Mouse (Mus musculus): Measurements from ENCODE around the gene Rab37.

Rab37 gene

GRCm38 (mm10) chr11:115091362-115091901 is at the start of gene Rab37:
TSS of gene Rab37 (plus strand) at chr11:115091431.
- TF ChIP-seq GATA4 (IDR thresholded peaks at IDR 0.05; ENCODE audit: insufficient replicate concordance, low read length): no peak

- no peak for TF ChIP-seq GATA4 (IDR thresholded peaks at IDR 0.05; ENCODE audit: insufficient replicate concordance, low read length)
Measured at GRCm38 (mm10) chr11:115048259-115048658, 43.0 kb upstream of the Rab37 start, which contains the start of gene Cd300ld3. TSS of gene Cd300ld3 (minus strand) at chr11:115048409.

- no peak for TF ChIP-seq GATA4 (IDR thresholded peaks at IDR 0.05; ENCODE audit: insufficient replicate concordance, low read length)
Measured at GRCm38 (mm10) chr11:115049282-115049895, 41.8 kb upstream of the Rab37 start.

- TF ChIP-seq GATA4 (IDR thresholded peaks at IDR 0.05; ENCODE audit: insufficient replicate concordance, low read length): no peak
Measured at GRCm38 (mm10) chr11:115052206-115052605, 39.0 kb upstream of the Rab37 start.

- TF ChIP-seq GATA4 (IDR thresholded peaks at IDR 0.05; ENCODE audit: insufficient replicate concordance, low read length): no peak
Measured at GRCm38 (mm10) chr11:115052991-115053390, 38.2 kb upstream of the Rab37 start.

- TF ChIP-seq GATA4 (IDR thresholded peaks at IDR 0.05; ENCODE audit: insufficient replicate concordance, low read length): no peak
Measured at GRCm38 (mm10) chr11:115054537-115054936, 36.7 kb upstream of the Rab37 start.

- TF ChIP-seq GATA4 (IDR thresholded peaks at IDR 0.05; ENCODE audit: insufficient replicate concordance, low read length): no peak
Measured at GRCm38 (mm10) chr11:115058701-115059100, 32.5 kb upstream of the Rab37 start.

- TF ChIP-seq GATA4 (IDR thresholded peaks at IDR 0.05; ENCODE audit: insufficient replicate concordance, low read length): no peak
Measured at GRCm38 (mm10) chr11:115059797-115060196, 31.4 kb upstream of the Rab37 start.

- no peak for TF ChIP-seq GATA4 (IDR thresholded peaks at IDR 0.05; ENCODE audit: insufficient replicate concordance, low read length)
Measured at GRCm38 (mm10) chr11:115062077-115062476, 29.2 kb upstream of the Rab37 start, which contains the start of gene Cd300e. TSS of gene Cd300e (minus strand) at chr11:115062177.

- TF ChIP-seq GATA4 (IDR thresholded peaks at IDR 0.05; ENCODE audit: insufficient replicate concordance, low read length): no peak
Measured at GRCm38 (mm10) chr11:115066768-115067167, 24.5 kb upstream of the Rab37 start.

- no peak for TF ChIP-seq GATA4 (IDR thresholded peaks at IDR 0.05; ENCODE audit: insufficient replicate concordance, low read length)
Measured at GRCm38 (mm10) chr11:115071015-115071551, 20.1 kb upstream of the Rab37 start.

GRCm38 (mm10) chr11:115071631-115072294 is 19.5 kb upstream of the Rab37 start:
- no peak for TF ChIP-seq GATA4 (IDR thresholded peaks at IDR 0.05; ENCODE audit: insufficient replicate concordance, low read length)

GRCm38 (mm10) chr11:115073002-115073401 is 18.2 kb upstream of the Rab37 start:
- TF ChIP-seq GATA4 (IDR thresholded peaks at IDR 0.05; ENCODE audit: insufficient replicate concordance, low read length): no peak

GRCm38 (mm10) chr11:115075407-115075806 is 15.8 kb upstream of the Rab37 start:
- TF ChIP-seq GATA4 (IDR thresholded peaks at IDR 0.05; ENCODE audit: insufficient replicate concordance, low read length): no peak

- no peak for TF ChIP-seq GATA4 (IDR thresholded peaks at IDR 0.05; ENCODE audit: insufficient replicate concordance, low read length)
Measured at GRCm38 (mm10) chr11:115075859-115076258, 15.4 kb upstream of the Rab37 start.

GRCm38 (mm10) chr11:115077436-115077835 is 13.8 kb upstream of the Rab37 start:
- TF ChIP-seq GATA4 (IDR thresholded peaks at IDR 0.05; ENCODE audit: insufficient replicate concordance, low read length): no peak

All from liver, adult (tissue).